Mouse (Mus musculus) left cerebral cortex, adult 2 months (tissue): ENCODE measurements at regions not wholly inside any gene's neighbourhood (a gene's known extent, or its start where the extent isn't known, plus 50 kb on each side); places are given as distances from the start of the nearest gene placed in this dataset.

Source experiments
- DNase-seq, 2 experiments: peaks; one replicate each; pipeline ENCODE4 v3.0.0; 2021 to 2022; ENCODE audit warnings: low spot score in 2 of 2, mixed read lengths in 1 of 2; ENCODE audit errors: extremely low spot score in 1 of 2
- H3K27ac ChIP-seq: fragments of 200-600 bp; 2 replicates; pipeline ENCODE4 v1.8.1; 2022
- H3K4me3 ChIP-seq: fragments of 200-600 bp; 2 replicates; pipeline ENCODE4 v1.8.1; 2022
- CTCF ChIP-seq: fragments of 200-600 bp; IDR thresholded peaks from 2 replicates; pipeline ENCODE4 v1.8.1; 2022; ENCODE audit warnings: antibody characterized with exemption, mild to moderate bottlenecking, moderate library complexity
- intact Hi-C: fragments of 180-260 bp; cut with DNase I; formaldehyde crosslinking; loops from one replicate; pipeline ENCODE4 v1.15.1; 2025

GRCm38 (mm10) chr15:7663888-7664287 is 146.8 kb upstream of the Gdnf start:
- no peak overlapping the region for H3K27ac ChIP-seq
- TF ChIP-seq CTCF: no peak
- no peak for DNase-seq
- no peak overlapping the region for H3K4me3 ChIP-seq
- intact Hi-C loops: no loop called here

GRCm38 (mm10) chr15:7669631-7670030 is 141.0 kb upstream of the Gdnf start:
- no peak overlapping the region for H3K27ac ChIP-seq
- no peak overlapping the region for H3K4me3 ChIP-seq
- intact Hi-C loops: no loop called here
- TF ChIP-seq CTCF: no peak
- DNase-seq: no peak

GRCm38 (mm10) chr15:7676970-7677369 is 133.7 kb upstream of the Gdnf start:
- H3K4me3 ChIP-seq: no peak overlapping the region
- no peak overlapping the region for H3K27ac ChIP-seq
- DNase-seq: no peak
- TF ChIP-seq CTCF: no peak
- intact Hi-C loops: no loop called here

- TF ChIP-seq CTCF: no peak
- intact Hi-C loops: no loop called here
- no peak for DNase-seq
- Histone ChIP-seq H3K27ac (no peak overlapping the region), H3K4me3 (no peak overlapping the region)
Measured at GRCm38 (mm10) chr15:7678711-7679110, 131.9 kb upstream of the Gdnf start.

GRCm38 (mm10) chr15:7681011-7681410 is 129.6 kb upstream of the Gdnf start:
- Histone ChIP-seq H3K27ac (no peak overlapping the region), H3K4me3 (no peak overlapping the region)
- intact Hi-C loops: no loop called here
- no peak for DNase-seq
- no peak for TF ChIP-seq CTCF

GRCm38 (mm10) chr15:7683235-7683974 is 127.2 kb upstream of the Gdnf start:
- Histone ChIP-seq H3K4me3 (no peak overlapping the region), H3K27ac (no peak overlapping the region)
- DNase-seq: no peak
- intact Hi-C loops: no loop called here
- no peak for TF ChIP-seq CTCF

- Histone ChIP-seq H3K4me3 (no peak overlapping the region), H3K27ac (no peak overlapping the region)
- TF ChIP-seq CTCF: no peak
- intact Hi-C loops: no loop called here
- DNase-seq: no peak
Measured at GRCm38 (mm10) chr15:7691251-7691650, 119.4 kb upstream of the Gdnf start.

GRCm38 (mm10) chr15:7692096-7692495 is 118.5 kb upstream of the Gdnf start:
- no peak for DNase-seq
- Histone ChIP-seq H3K4me3 (no peak overlapping the region), H3K27ac (no peak overlapping the region)
- no peak for TF ChIP-seq CTCF
- intact Hi-C loops: no loop called here

GRCm38 (mm10) chr15:7694037-7694436 is 116.6 kb upstream of the Gdnf start:
- Histone ChIP-seq H3K4me3 (no peak overlapping the region), H3K27ac (no peak overlapping the region)
- no peak for DNase-seq
- no peak for TF ChIP-seq CTCF
- intact Hi-C loops: no loop called here

GRCm38 (mm10) chr15:7697724-7698123 is 112.9 kb upstream of the Gdnf start:
- H3K27ac ChIP-seq: no peak overlapping the region
- no peak for TF ChIP-seq CTCF
- no peak overlapping the region for H3K4me3 ChIP-seq
- no peak for DNase-seq
- intact Hi-C loops: no loop called here

- no peak overlapping the region for H3K4me3 ChIP-seq
- intact Hi-C loops: no loop called here
- DNase-seq: no peak
- H3K27ac ChIP-seq: no peak overlapping the region
- no peak for TF ChIP-seq CTCF
Measured at GRCm38 (mm10) chr15:7708836-7709235, 101.8 kb upstream of the Gdnf start.

- DNase-seq: no peak
Measured at GRCm38 (mm10) chr15:7714641-7715040, 96.0 kb upstream of the Gdnf start.

GRCm38 (mm10) chr15:7716188-7716587 is 94.5 kb upstream of the Gdnf start:
- no peak for DNase-seq
- H3K27ac ChIP-seq: no peak overlapping the region
- intact Hi-C loops: no loop called here
- H3K4me3 ChIP-seq: no peak overlapping the region
- TF ChIP-seq CTCF: no peak

More at GRCm38 (mm10) chr15:7714641-7715040, 96.0 kb upstream of the Gdnf start:
- Histone ChIP-seq H3K27ac (no peak overlapping the region), H3K4me3 (no peak overlapping the region)
- TF ChIP-seq CTCF: no peak
- intact Hi-C loops: no loop called here
